Mouse (Mus musculus) macrophage (primary cell): ENCODE results near the gene 1700056E22Rik. TPM values are rescaled to one million over a fixed set of nuclear protein-coding genes. Genes with fewer than 3 reads are reported as not detected.

Experiments used
- H3K27ac ChIP-seq: fragments of 350-480 bp; formaldehyde crosslinking; 2 replicates; pipeline ENCODE4 v1.9.0; 2021
- H3K36me3 ChIP-seq: fragments of 350-480 bp; formaldehyde crosslinking; 2 replicates; pipeline ENCODE4 v1.9.0; 2021; ENCODE audit errors: inconsistent target
- H3K4me3 ChIP-seq: fragments of 350-480 bp; formaldehyde crosslinking; 2 replicates; pipeline ENCODE4 v1.9.0; 2021; ENCODE audit errors: inconsistent target
- H3K79me2 ChIP-seq: fragments of 350-480 bp; formaldehyde crosslinking; 2 replicates; pipeline ENCODE4 v1.9.0; 2021; ENCODE audit errors: inconsistent target
- WGBS: methylation state at CpG from one replicate; pipeline ENCODE4 v1.1.7; 2026; ENCODE audit warnings: inconsistent platforms; ENCODE audit not compliant: missing documents; 5-methylcytosine and 5-hydroxymethylcytosine counted together
- polyA plus RNA-seq: library from polyadenylated mRNA; stranded (reverse); fragments of 250-400 nt; gene quantifications from 3 replicates; pipeline ENCODE4 v1.2.4, GENCODE M21; 2018; ENCODE audit warnings: inconsistent platforms
- total RNA-seq, 78 experiments: library from RNA; depleted of rRNA; stranded (reverse); fragments of 250-400 nt; gene quantifications; 1 replicate in 9 of 78; 2 replicates in 24 of 78; 3 replicates in 43 of 78; 4 replicates in 2 of 78; pipeline ENCODE4 v1.2.4; 2018; ENCODE audit warnings: inconsistent platforms in 56 of 78

Gene 1700056E22Rik
- 1 to 10 TPM in 5 of 26 experiments, under 1 TPM in 4, not detected in 17; 0.71 to 1.5 (median 1.1) TPM for total RNA-seq (2018; cell fraction: chromatin; rRNA removed)
- 1 to 10 TPM in 2 of 26 experiments, under 1 TPM in 24; 0.24 to 1.1 (median 0.52) TPM for total RNA-seq (2018; cell fraction: cytosol; rRNA removed)
- 1 to 10 TPM in 5 of 26 experiments, under 1 TPM in 6, not detected in 15; 0.60 to 2.2 (median 0.83) TPM for total RNA-seq (2018; cell fraction: nucleus; rRNA removed)
- polyA plus RNA-seq = 0.16 to 0.40 TPM (median 0.26 TPM) in 3 replicates

GRCm38 (mm10) chr1:184034011-184034557, at the start of gene 1700056E22Rik:
Gene 1700056E22Rik (minus strand): TSS chr1:184034301.
- H3K79me2 ChIP-seq = no peaks in the 10 kb centered on the region
- no peaks in the 10 kb centered on the region for H3K36me3 ChIP-seq
- peak within 1 kb of the TSS; percentile 57 for H3K4me3 ChIP-seq
- H3K27ac ChIP-seq = peak within 1 kb of the TSS; percentile 62
- under 1% methylated on average over 38 of the region's 38 CpGs for WGBS

GRCm38 (mm10) chr1:184083166-184083565, 49.1 kb upstream of the 1700056E22Rik start:
- 91% methylated on average over 7 of the region's 7 CpGs for WGBS
- Histone ChIP-seq H3K27ac (no peak overlapping the region), H3K4me3 (no peak overlapping the region), H3K36me3 (no peaks in the 10 kb centered on the region), H3K79me2 (no peaks in the 10 kb centered on the region)

GRCm38 (mm10) chr1:184082661-184083060, 48.6 kb upstream of the 1700056E22Rik start:
- H3K79me2 ChIP-seq = no peaks in the 10 kb centered on the region
- H3K36me3 ChIP-seq = no peaks in the 10 kb centered on the region
- H3K27ac ChIP-seq = no peak overlapping the region
- WGBS = 61% methylated on average over 3 of the region's 3 CpGs
- H3K4me3 ChIP-seq = no peak overlapping the region

GRCm38 (mm10) chr1:184079304-184079703, 45.2 kb upstream of the 1700056E22Rik start:
- 52% methylated on average over 3 of the region's 3 CpGs for WGBS
- no peak overlapping the region for H3K4me3 ChIP-seq
- no peak overlapping the region for H3K27ac ChIP-seq
- H3K36me3 ChIP-seq = no peaks in the 10 kb centered on the region
- no peaks in the 10 kb centered on the region for H3K79me2 ChIP-seq

- Histone ChIP-seq H3K79me2 (no peaks in the 10 kb centered on the region), H3K27ac (no peak overlapping the region), H3K4me3 (no peak overlapping the region), H3K36me3 (no peaks in the 10 kb centered on the region)
- WGBS = 88% methylated on average over 2 of the region's 2 CpGs
These were observed 42.7 kb upstream of the 1700056E22Rik start for GRCm38 (mm10) chr1:184076756-184077155.

GRCm38 (mm10) chr1:184076065-184076464, 42.0 kb upstream of the 1700056E22Rik start:
- Histone ChIP-seq H3K79me2 (no peaks in the 10 kb centered on the region), H3K27ac (no peak overlapping the region), H3K36me3 (no peaks in the 10 kb centered on the region), H3K4me3 (no peak overlapping the region)
- WGBS = 94% methylated on average over 6 of the region's 6 CpGs

GRCm38 (mm10) chr1:184068971-184069370, 34.9 kb upstream of the 1700056E22Rik start:
- Histone ChIP-seq H3K4me3 (no peak overlapping the region), H3K36me3 (no peaks in the 10 kb centered on the region), H3K79me2 (no peaks in the 10 kb centered on the region), H3K27ac (no peak overlapping the region)
- WGBS = 97% methylated on average over 12 of the region's 12 CpGs

- Histone ChIP-seq H3K36me3 (no peaks in the 10 kb centered on the region), H3K27ac (no peak overlapping the region), H3K4me3 (no peak overlapping the region), H3K79me2 (no peaks in the 10 kb centered on the region)
- WGBS = 97% methylated on average over 18 of the region's 18 CpGs
These were observed 33.8 kb upstream of the 1700056E22Rik start for GRCm38 (mm10) chr1:184067704-184068558.

GRCm38 (mm10) chr1:184066460-184067287, 32.6 kb upstream of the 1700056E22Rik start:
- 48% methylated on average over 11 of the region's 11 CpGs for WGBS
- Histone ChIP-seq H3K79me2 (no peaks in the 10 kb centered on the region), H3K4me3 (no peak overlapping the region), H3K36me3 (no peaks in the 10 kb centered on the region), H3K27ac (peak overlapping the region; percentile 21; the same call in 1 of the 2 replicates)

GRCm38 (mm10) chr1:184065589-184066361, 31.7 kb upstream of the 1700056E22Rik start:
- no peak overlapping the region for H3K27ac ChIP-seq
- H3K79me2 ChIP-seq = no peaks in the 10 kb centered on the region
- H3K36me3 ChIP-seq = no peaks in the 10 kb centered on the region
- WGBS = 92% methylated on average over 13 of the region's 13 CpGs
- no peak overlapping the region for H3K4me3 ChIP-seq

GRCm38 (mm10) chr1:184064306-184064705, 30.2 kb upstream of the 1700056E22Rik start:
- H3K27ac ChIP-seq = no peak overlapping the region
- no peaks in the 10 kb centered on the region for H3K36me3 ChIP-seq
- WGBS = 62% methylated on average over 7 of the region's 7 CpGs
- H3K79me2 ChIP-seq = no peaks in the 10 kb centered on the region
- H3K4me3 ChIP-seq = no peak overlapping the region

- no peak overlapping the region for H3K4me3 ChIP-seq
- H3K36me3 ChIP-seq = no peaks in the 10 kb centered on the region
- WGBS = 100% methylated on average over 1 of the region's 1 CpGs
These were observed 27.8 kb upstream of the 1700056E22Rik start for GRCm38 (mm10) chr1:184061901-184062300.

GRCm38 (mm10) chr1:184060828-184061734, 27.0 kb upstream of the 1700056E22Rik start:
- Histone ChIP-seq H3K36me3 (no peaks in the 10 kb centered on the region), H3K4me3 (no peak overlapping the region), H3K79me2 (no peaks in the 10 kb centered on the region), H3K27ac (no peak overlapping the region)
- 91% methylated on average over 3 of the region's 4 CpGs for WGBS

More at GRCm38 (mm10) chr1:184061901-184062300, 27.8 kb upstream of the 1700056E22Rik start:
- Histone ChIP-seq H3K27ac (no peak overlapping the region), H3K79me2 (no peaks in the 10 kb centered on the region)
